Mouse (Mus musculus) neural tube, embryonic 15.5 days (tissue): ENCODE measurements around the gene Hspb1. TPM values are rescaled to one million over a fixed set of nuclear protein-coding genes. Genes with fewer than 3 reads are reported as not detected.

Experiments used
- ATAC-seq: fragments of 200-750 bp; cut with Nextera tagmentation; 2 replicates; pipeline ENCODE4 v1.8.0; 2017; ENCODE audit warnings: mild to moderate bottlenecking, moderate TSS enrichment, moderate library complexity; ENCODE audit not compliant: low FRiP score
- H3K27ac ChIP-seq: fragments of 300-500 bp; sonication (generic); replicated peaks from 2 replicates; pipeline ENCODE4 v1.5.1; 2015; ENCODE audit warnings: mild to moderate bottlenecking, inconsistent platforms
- H3K27me3 ChIP-seq: fragments of 300-500 bp; sonication (generic); replicated peaks from 2 replicates; pipeline ENCODE4 v1.6.1; 2015; ENCODE audit warnings: inconsistent platforms
- H3K36me3 ChIP-seq: fragments of 300-500 bp; sonication (generic); 2 replicates; pipeline ENCODE4 v1.6.1; 2015; ENCODE audit warnings: inconsistent platforms
- H3K4me1 ChIP-seq: fragments of 300-500 bp; sonication (generic); 2 replicates; pipeline ENCODE4 v1.6.1; 2015; ENCODE audit warnings: inconsistent platforms
- H3K4me2 ChIP-seq: fragments of 300-500 bp; sonication (generic); 2 replicates; pipeline ENCODE4 v1.6.1; 2015; ENCODE audit warnings: inconsistent platforms, mild to moderate bottlenecking, moderate library complexity
- H3K4me3 ChIP-seq: fragments of 300-500 bp; sonication (generic); replicated peaks from 2 replicates; pipeline ENCODE4 v1.5.1; 2015; ENCODE audit warnings: mild to moderate bottlenecking, inconsistent platforms
- H3K9ac ChIP-seq: fragments of 300-500 bp; sonication (generic); replicated peaks from 2 replicates; pipeline ENCODE4 v1.6.1; 2015; ENCODE audit warnings: mild to moderate bottlenecking, inconsistent platforms
- H3K9me3 ChIP-seq: fragments of 300-500 bp; sonication (generic); replicated peaks from 2 replicates; pipeline ENCODE4 v1.6.1; 2016; ENCODE audit warnings: inconsistent platforms
- WGBS: fragments of 180-500 bp; shearing (Covaris S2); methylation state at CpG from one replicate; pipeline ENCODE4 v1.1.7; 2015; ENCODE audit warnings: mixed read lengths; 5-methylcytosine and 5-hydroxymethylcytosine counted together
- polyA plus RNA-seq: library from polyadenylated mRNA; unstranded; fragments of >200 nt; fragmentation: Nextera tagmentation; extraction: Ambion mirVana; gene quantifications from 2 replicates; pipeline ENCODE4 v1.2.1, GENCODE M21; 2015

The Hspb1 gene
- polyA plus RNA-seq, 1 experiment from 2014 or later: 36.4 TPM

- peak; percentile 97 for ATAC-seq
- Histone ChIP-seq H3K9ac (peak overlapping the region; percentile 53), H3K9me3 (no peaks in the 10 kb centered on the region), H3K27ac (peak overlapping the region; percentile 94), H3K4me2 (peak overlapping the region; percentile 69), H3K27me3 (no peaks in the 10 kb centered on the region), H3K4me1 (peaks cover 29% of the 10 kb centered on the region), H3K36me3 (peaks cover 17% of the 10 kb centered on the region; the same call in 1 of the 2 replicates), H3K4me3 (peak overlapping the region; percentile 41)
- WGBS: under 1% methylated on average over 29 of the region's 30 CpGs
Measured at GRCm38 (mm10) chr5:135903551-135904151, 15.9 kb downstream of the Hspb1 start.

GRCm38 (mm10) chr5:135904259-135904658 lies 16.5 kb downstream of the Hspb1 start:
- Histone ChIP-seq H3K4me1 (peaks cover 34% of the 10 kb centered on the region), H3K27me3 (no peaks in the 10 kb centered on the region), H3K9ac (no peak overlapping the region), H3K4me3 (no peak overlapping the region), H3K27ac (peak overlapping the region; percentile 94), H3K36me3 (peaks cover 22% of the 10 kb centered on the region), H3K9me3 (no peaks in the 10 kb centered on the region), H3K4me2 (peak overlapping the region; percentile 69)
- ATAC-seq: no peak
- WGBS: 71% methylated on average over 5 of the region's 5 CpGs

GRCm38 (mm10) chr5:135905320-135906225 lies 17.9 kb downstream of the Hspb1 start:
- Histone ChIP-seq H3K4me1 (peaks cover 35% of the 10 kb centered on the region), H3K4me2 (no peak overlapping the region), H3K27me3 (no peaks in the 10 kb centered on the region), H3K27ac (peak overlapping the region; percentile 41), H3K9ac (no peak overlapping the region), H3K9me3 (no peaks in the 10 kb centered on the region), H3K36me3 (peaks cover 36% of the 10 kb centered on the region), H3K4me3 (no peak overlapping the region)
- ATAC-seq: no peak
- 64% methylated on average over 8 of the region's 8 CpGs for WGBS

- Histone ChIP-seq H3K4me1 (peaks cover 35% of the 10 kb centered on the region), H3K4me2 (no peak overlapping the region), H3K27me3 (no peaks in the 10 kb centered on the region), H3K27ac (no peak overlapping the region), H3K9me3 (no peaks in the 10 kb centered on the region), H3K9ac (no peak overlapping the region), H3K36me3 (peaks cover 48% of the 10 kb centered on the region), H3K4me3 (no peak overlapping the region)
- WGBS: 84% methylated on average over 4 of the region's 4 CpGs
- no peak for ATAC-seq
Measured at GRCm38 (mm10) chr5:135906846-135907245, 19.1 kb downstream of the Hspb1 start.

- Histone ChIP-seq H3K4me2 (no peak overlapping the region), H3K9me3 (no peaks in the 10 kb centered on the region), H3K27ac (no peak overlapping the region), H3K36me3 (peaks cover 48% of the 10 kb centered on the region), H3K9ac (no peak overlapping the region), H3K27me3 (no peaks in the 10 kb centered on the region), H3K4me1 (peaks cover 35% of the 10 kb centered on the region), H3K4me3 (no peak overlapping the region)
- no peak for ATAC-seq
- WGBS: 85% methylated on average over 13 of the region's 13 CpGs
Measured at GRCm38 (mm10) chr5:135907256-135907655, 19.5 kb downstream of the Hspb1 start.

GRCm38 (mm10) chr5:135908185-135908584 lies 20.5 kb downstream of the Hspb1 start:
- Histone ChIP-seq H3K4me3 (no peak overlapping the region), H3K4me1 (peaks cover 31% of the 10 kb centered on the region), H3K27ac (no peak overlapping the region), H3K4me2 (no peak overlapping the region), H3K9me3 (no peaks in the 10 kb centered on the region), H3K36me3 (peaks cover 53% of the 10 kb centered on the region), H3K9ac (no peak overlapping the region), H3K27me3 (no peaks in the 10 kb centered on the region)
- 65% methylated on average over 12 of the region's 12 CpGs for WGBS
- ATAC-seq: no peak

DNA sequence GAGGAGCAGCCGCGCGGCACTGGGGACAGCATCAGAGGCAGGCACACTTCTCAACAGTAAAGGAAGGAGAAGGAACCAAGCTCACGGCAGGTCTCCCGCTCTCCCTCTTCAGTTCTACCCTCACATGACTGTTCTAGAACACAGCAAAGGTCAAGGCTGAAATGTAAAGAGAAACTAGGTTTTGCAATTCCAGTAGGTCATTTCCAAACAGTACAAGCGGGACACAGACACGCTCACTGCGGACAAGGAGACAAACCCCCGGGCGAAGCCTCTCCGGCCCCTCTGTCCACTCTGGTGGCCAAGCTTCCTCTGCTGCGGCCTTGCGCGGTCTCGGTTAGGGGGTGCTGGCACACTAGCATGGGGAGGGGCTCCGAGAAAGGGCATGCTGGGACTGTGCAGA lies 21.3 kb downstream of the Hspb1 start:
- no peaks in the 10 kb centered on the region for H3K9me3 ChIP-seq
- H3K27ac ChIP-seq: no peak overlapping the region
- ATAC-seq: no peak
- 92% methylated on average over 16 of the region's 16 CpGs for WGBS
- no peak overlapping the region for H3K9ac ChIP-seq
- no peak overlapping the region for H3K4me2 ChIP-seq
- H3K4me3 ChIP-seq: no peak overlapping the region
- H3K36me3 ChIP-seq: peaks cover 53% of the 10 kb centered on the region
- H3K27me3 ChIP-seq: no peaks in the 10 kb centered on the region
- H3K4me1 ChIP-seq: peaks cover 27% of the 10 kb centered on the region

DNA sequence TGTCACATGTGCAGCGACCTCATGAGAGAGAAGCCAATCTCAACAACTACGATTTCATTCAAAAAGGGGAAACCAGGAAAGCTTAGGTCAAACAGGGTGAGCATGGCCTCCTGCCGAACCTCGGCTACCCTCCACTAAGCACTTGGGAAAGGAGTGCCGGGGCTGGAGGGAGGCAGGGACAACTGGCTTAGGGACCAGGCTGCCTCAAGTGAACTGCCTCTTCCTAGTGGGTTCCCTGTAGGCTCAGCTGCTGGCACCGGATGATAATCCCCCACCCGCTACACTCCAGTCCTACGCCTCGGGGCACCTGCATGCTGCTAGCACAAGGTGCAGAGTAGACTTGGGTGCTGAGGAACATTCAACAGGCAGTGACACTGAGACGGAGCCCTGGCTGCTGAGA lies 21.9 kb downstream of the Hspb1 start:
- no peak overlapping the region for H3K27ac ChIP-seq
- H3K9ac ChIP-seq: no peak overlapping the region
- H3K4me2 ChIP-seq: no peak overlapping the region
- H3K9me3 ChIP-seq: no peaks in the 10 kb centered on the region
- no peak for ATAC-seq
- no peaks in the 10 kb centered on the region for H3K27me3 ChIP-seq
- WGBS: 94% methylated on average over 10 of the region's 10 CpGs
- peaks cover 24% of the 10 kb centered on the region for H3K4me1 ChIP-seq
- H3K4me3 ChIP-seq: no peak overlapping the region
- H3K36me3 ChIP-seq: peaks cover 53% of the 10 kb centered on the region

DNA sequence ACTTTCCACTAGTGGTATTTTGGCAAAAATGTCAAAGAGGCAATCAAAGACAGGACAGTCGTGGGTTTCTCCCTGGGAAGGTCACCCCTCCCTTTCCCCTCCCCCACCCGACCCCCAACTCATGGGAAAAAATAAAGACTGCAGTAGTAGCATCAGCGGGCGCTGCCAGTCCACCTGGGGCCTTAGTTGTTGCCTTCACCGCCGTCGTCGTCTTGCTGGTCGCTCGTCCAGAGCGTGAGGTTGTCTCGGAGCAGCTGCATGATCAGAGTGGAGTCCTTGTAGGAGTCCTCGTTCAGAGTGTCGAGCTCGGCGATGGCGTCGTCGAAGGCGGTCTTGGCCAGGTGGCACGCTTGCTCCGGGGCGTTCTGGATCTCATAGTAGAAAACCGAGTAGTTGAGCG lies 23.1 kb downstream of the Hspb1 start:
- Histone ChIP-seq H3K4me3 (no peak overlapping the region), H3K4me1 (peaks cover 17% of the 10 kb centered on the region), H3K9me3 (no peaks in the 10 kb centered on the region), H3K27ac (no peak overlapping the region), H3K9ac (no peak overlapping the region), H3K27me3 (no peaks in the 10 kb centered on the region), H3K4me2 (no peak overlapping the region), H3K36me3 (peaks cover 53% of the 10 kb centered on the region)
- no peak for ATAC-seq
- WGBS: 89% methylated on average over 25 of the region's 25 CpGs

DNA sequence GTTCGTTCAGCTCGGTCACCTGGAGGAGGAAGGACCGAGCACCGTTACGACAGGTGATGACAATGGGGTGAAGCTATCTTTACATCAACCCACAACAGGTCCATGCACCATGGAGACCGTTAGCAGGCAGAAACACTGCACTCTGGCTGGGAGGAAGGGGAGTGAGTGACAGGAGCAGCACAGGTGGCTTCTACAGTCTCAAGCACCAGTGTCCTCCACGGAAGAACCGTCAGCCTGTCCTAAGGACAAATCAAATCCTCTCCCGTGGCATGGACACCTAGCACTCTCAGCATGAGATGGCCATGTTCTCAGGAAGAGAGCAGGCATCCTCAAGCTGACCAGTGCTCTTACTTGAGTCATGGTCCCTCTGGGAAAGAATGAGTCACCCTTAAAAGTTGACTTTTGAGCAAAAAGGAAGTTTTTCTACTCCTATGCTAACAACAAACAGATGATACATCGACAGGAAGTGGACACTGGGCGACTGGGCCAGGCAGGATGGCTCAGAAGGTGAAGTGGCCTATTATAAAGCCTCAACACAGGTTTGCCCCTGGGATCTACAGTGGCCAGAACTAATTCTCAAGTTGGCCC lies 24.0 kb downstream of the Hspb1 start:
- H3K9ac ChIP-seq: no peak overlapping the region
- WGBS: 91% methylated on average over 11 of the region's 11 CpGs
- H3K27me3 ChIP-seq: no peaks in the 10 kb centered on the region
- H3K4me1 ChIP-seq: peaks cover 19% of the 10 kb centered on the region
- H3K36me3 ChIP-seq: peaks cover 52% of the 10 kb centered on the region
- no peak overlapping the region for H3K27ac ChIP-seq
- H3K4me2 ChIP-seq: no peak overlapping the region
- no peak for ATAC-seq
- no peaks in the 10 kb centered on the region for H3K9me3 ChIP-seq
- H3K4me3 ChIP-seq: no peak overlapping the region

GRCm38 (mm10) chr5:135913201-135913600 lies 25.5 kb downstream of the Hspb1 start:
- no peak overlapping the region for H3K4me3 ChIP-seq
- 83% methylated on average over 5 of the region's 5 CpGs for WGBS
- H3K9ac ChIP-seq: no peak overlapping the region
- no peaks in the 10 kb centered on the region for H3K9me3 ChIP-seq
- no peak overlapping the region for H3K4me2 ChIP-seq
- no peaks in the 10 kb centered on the region for H3K27me3 ChIP-seq
- H3K36me3 ChIP-seq: peaks cover 44% of the 10 kb centered on the region
- no peak overlapping the region for H3K27ac ChIP-seq
- H3K4me1 ChIP-seq: peaks cover 24% of the 10 kb centered on the region
- ATAC-seq: no peak

DNA sequence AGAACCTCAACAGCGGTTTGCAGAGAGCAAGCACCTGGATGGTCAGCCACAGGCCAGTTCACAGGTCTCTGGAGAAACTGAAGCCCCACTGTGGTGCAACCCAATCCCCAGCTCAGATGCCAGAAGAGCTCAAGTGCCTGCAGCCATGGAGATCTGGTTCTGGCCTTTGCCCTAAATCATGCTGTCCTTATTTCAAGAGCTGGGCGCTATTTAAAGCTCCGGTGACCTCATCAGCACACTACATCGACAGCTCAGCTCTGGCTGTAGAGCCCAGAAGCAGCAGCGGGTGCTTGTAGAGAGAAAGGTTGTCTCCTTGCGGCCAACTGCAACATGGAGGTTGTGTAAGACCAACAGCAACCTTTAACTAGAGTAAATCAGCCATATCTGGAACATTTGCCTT lies 26.4 kb downstream of the Hspb1 start:
- Histone ChIP-seq H3K9ac (no peak overlapping the region), H3K4me1 (peaks cover 21% of the 10 kb centered on the region), H3K4me2 (no peak overlapping the region), H3K4me3 (no peak overlapping the region), H3K36me3 (peaks cover 49% of the 10 kb centered on the region), H3K27ac (no peak overlapping the region), H3K27me3 (no peaks in the 10 kb centered on the region), H3K9me3 (no peaks in the 10 kb centered on the region)
- 85% methylated on average over 6 of the region's 6 CpGs for WGBS
- ATAC-seq: no peak
